Mouse (Mus musculus) CH12.LX (cell line): ENCODE results near the gene Fcer2a. TPM values are rescaled to one million over a fixed set of nuclear protein-coding genes. Genes with fewer than 3 reads are reported as not detected.

Source experiments
- DNase-seq: peaks from one replicate; pipeline ENCODE4 v3.0.0-alpha.2; 2013; ENCODE audit errors: extremely low read depth
- H3K27ac ChIP-seq: 2 replicates; pipeline ENCODE4 v1.5.1; 2012; ENCODE audit warnings: low read depth, mild to moderate bottlenecking, control low read depth, moderate library complexity; ENCODE audit not compliant: insufficient read depth
- H3K27me3 ChIP-seq: replicated peaks from 2 replicates; pipeline ENCODE3; 2012; ENCODE audit warnings: inconsistent platforms
- H3K36me3 ChIP-seq, 2 experiments: replicated peaks in 1 of 2; 2 replicates each; pipeline versions ENCODE3 to v1.6.1; 2012; ENCODE audit warnings: inconsistent platforms in 1 of 2, low read length in 1 of 2, mild to moderate bottlenecking in 1 of 2, mixed read lengths in 1 of 2, moderate library complexity in 1 of 2; ENCODE audit not compliant: control insufficient read depth in 1 of 2, insufficient read depth in 1 of 2
- H3K4me1 ChIP-seq, 2 experiments: 2 replicates each; pipeline ENCODE4 v1.6.1; 2012; ENCODE audit warnings: inconsistent platforms in 1 of 2, moderate library complexity in 1 of 2; ENCODE audit not compliant: insufficient read depth in 2 of 2, control insufficient read depth in 1 of 2
- H3K4me2 ChIP-seq: 2 replicates; pipeline ENCODE4 v1.6.1; 2012; ENCODE audit warnings: low read depth, mild to moderate bottlenecking, control low read depth; ENCODE audit not compliant: poor library complexity, insufficient read depth, severe bottlenecking
- H3K4me3 ChIP-seq, 3 experiments: fragments of 150-350 bp in 1 of 3; sonication (generic) in 1 of 3; replicated peaks in 1 of 3; 2 replicates each; pipeline versions ENCODE3 to v1.5.1; 2011 to 2012; ENCODE audit warnings: low read depth in 2 of 3, low read length in 2 of 3, mild to moderate bottlenecking in 2 of 3, moderate library complexity in 2 of 3, control low read depth in 1 of 3, improper control_type of control experiment in 1 of 3, inconsistent platforms in 1 of 3, mixed read lengths in 1 of 3; ENCODE audit not compliant: poor library complexity in 1 of 3
- H3K79me2 ChIP-seq: replicated peaks from 2 replicates; pipeline ENCODE4 v1.6.1; 2012; ENCODE audit warnings: mild to moderate bottlenecking, moderate library complexity; ENCODE audit not compliant: control insufficient read depth, poor library complexity, insufficient read depth, severe bottlenecking; ENCODE audit errors: extremely low read depth
- H3K9ac ChIP-seq: 2 replicates; pipeline ENCODE4 v1.6.1; 2012; ENCODE audit warnings: low read depth, mild to moderate bottlenecking, control low read depth, moderate library complexity; ENCODE audit not compliant: insufficient read depth
- H3K9me3 ChIP-seq: replicated peaks from 2 replicates; pipeline ENCODE3; 2012; ENCODE audit warnings: low read length, inconsistent platforms, mixed read lengths
- CHD2 ChIP-seq: IDR thresholded peaks from 2 replicates; pipeline ENCODE4 v1.6.1; 2011; ENCODE audit warnings: low read length, improper control_type of control experiment
- E2F4 ChIP-seq: IDR thresholded peaks from 2 replicates; pipeline ENCODE4 v1.6.1; 2011; ENCODE audit warnings: low read depth, low read length, improper control_type of control experiment; ENCODE audit not compliant: insufficient replicate concordance
- ELF1 ChIP-seq: IDR thresholded peaks from 2 replicates; pipeline ENCODE4 v1.6.1; 2014; ENCODE audit warnings: low read depth, mild to moderate bottlenecking, inconsistent platforms, low read length, improper control_type of control experiment
- GABPA ChIP-seq: IDR thresholded peaks from 2 replicates; pipeline ENCODE4 v1.6.1; 2012; ENCODE audit warnings: low read depth, low read length, improper control_type of control experiment, inconsistent platforms; ENCODE audit not compliant: insufficient replicate concordance
- HCFC1 ChIP-seq: IDR thresholded peaks from 2 replicates; pipeline ENCODE4 v1.6.1; 2012; ENCODE audit warnings: low read depth, mild to moderate bottlenecking, inconsistent platforms, low read length, improper control_type of control experiment
- IRF4 ChIP-seq: IDR thresholded peaks from 2 replicates; pipeline ENCODE4 v1.6.1; 2014; ENCODE audit warnings: low read depth, mild to moderate bottlenecking, inconsistent platforms, low read length, improper control_type of control experiment
- JUN ChIP-seq: IDR thresholded peaks from 2 replicates; pipeline ENCODE4 v1.6.1; 2011; ENCODE audit warnings: low read depth, mild to moderate bottlenecking, low read length, improper control_type of control experiment, moderate library complexity; ENCODE audit not compliant: insufficient read depth
- JUND ChIP-seq: conservative IDR thresholded peaks from 2 replicates; pipeline ENCODE4 v1.6.1; 2011; ENCODE audit warnings: low read depth, low read length, improper control_type of control experiment
- KAT2A ChIP-seq: IDR thresholded peaks from 2 replicates; pipeline ENCODE4 v1.6.1; 2012; ENCODE audit warnings: low read length, improper control_type of control experiment, inconsistent platforms; ENCODE audit not compliant: insufficient replicate concordance
- MAX ChIP-seq: IDR thresholded peaks from 2 replicates; pipeline ENCODE4 v1.6.1; 2011; ENCODE audit warnings: low read length, improper control_type of control experiment
- MEF2A ChIP-seq: IDR thresholded peaks from 2 replicates; pipeline ENCODE4 v1.6.1; 2014; ENCODE audit warnings: low read depth, mild to moderate bottlenecking, inconsistent platforms, low read length, improper control_type of control experiment, borderline replicate concordance
- MXI1 ChIP-seq: IDR thresholded peaks from 2 replicates; pipeline ENCODE4 v1.6.1; 2011; ENCODE audit warnings: mild to moderate bottlenecking, low read depth, low read length, improper control_type of control experiment
- MYC ChIP-seq: IDR thresholded peaks from 2 replicates; pipeline ENCODE4 v1.6.1; 2011; ENCODE audit warnings: low read depth, mild to moderate bottlenecking, improper control_type of control experiment, low read length
- POLR2A ChIP-seq: IDR thresholded peaks from 2 replicates; pipeline ENCODE4 v1.6.1; 2011; ENCODE audit warnings: low read depth, mild to moderate bottlenecking, improper control_type of control experiment, low read length
- RCOR1 ChIP-seq: conservative IDR thresholded peaks from 2 replicates; pipeline ENCODE4 v1.6.1; 2012; ENCODE audit warnings: low read depth, mild to moderate bottlenecking, inconsistent platforms, low read length, improper control_type of control experiment
- SMC3 ChIP-seq: IDR thresholded peaks from 2 replicates; pipeline ENCODE4 v1.6.1; 2011; ENCODE audit warnings: low read depth, low read length, improper control_type of control experiment
- TBP ChIP-seq: conservative IDR thresholded peaks from 2 replicates; pipeline ENCODE4 v1.6.1; 2011; ENCODE audit warnings: low read depth, low read length, improper control_type of control experiment
- TCF12 ChIP-seq: IDR thresholded peaks from 2 replicates; pipeline ENCODE4 v1.6.1; 2014; ENCODE audit warnings: low read depth, mild to moderate bottlenecking, inconsistent platforms, low read length, improper control_type of control experiment
- UBTF ChIP-seq: IDR thresholded peaks from 2 replicates; pipeline ENCODE4 v1.6.1; 2012; ENCODE audit warnings: low read depth, mild to moderate bottlenecking, inconsistent platforms, low read length, improper control_type of control experiment, moderate library complexity
- ZNF384 ChIP-seq: IDR thresholded peaks from 2 replicates; pipeline ENCODE4 v1.6.1; 2012; ENCODE audit warnings: low read depth, low read length, improper control_type of control experiment, inconsistent platforms
- dilution Hi-C: fragments of 300-500 bp; cut with MboI; formaldehyde crosslinking; loops from 2 replicates; pipeline ENCODE4 v1.14.3; 2020; ENCODE audit warnings: low sequenced_read_pairs; ENCODE audit not compliant: extremely low pct_unique_long_range_greater_than_20kb, extremely low pct_ligation_motif_present
- in situ Hi-C: fragments of 300-500 bp; cut with MboI; formaldehyde crosslinking; loops from 3 replicates; pipeline ENCODE4 v1.14.3; 2019; ENCODE audit warnings: low sequenced_read_pairs, low pct_ligation_motif_present, low pct_unique_long_range_greater_than_20kb, mixed read lengths
- polyA plus RNA-seq: library from polyadenylated mRNA; unstranded; fragments of >175 nt; gene quantifications from 2 replicates; pipeline ENCODE4 v1.2.1, GENCODE M21; 2012; ENCODE audit warnings: low read depth; ENCODE audit not compliant: insufficient read length
- total RNA-seq, 2 experiments: library from RNA; depleted of rRNA; stranded (reverse); fragments of 300-350 nt in 1 of 2; fragments of >200 nt in 1 of 2; gene quantifications; 2 replicates each; pipeline ENCODE4 v1.2.3; 2012 to 2014

Fcer2a gene
- 0.71 and 1.5 TPM in 2 replicates for total RNA-seq (2012; rRNA removed)
- total RNA-seq (2014; rRNA removed) = 2.9 and 3.7 TPM in 2 replicates
- 13.7 and 15.6 TPM in 2 replicates for polyA plus RNA-seq

DNA sequence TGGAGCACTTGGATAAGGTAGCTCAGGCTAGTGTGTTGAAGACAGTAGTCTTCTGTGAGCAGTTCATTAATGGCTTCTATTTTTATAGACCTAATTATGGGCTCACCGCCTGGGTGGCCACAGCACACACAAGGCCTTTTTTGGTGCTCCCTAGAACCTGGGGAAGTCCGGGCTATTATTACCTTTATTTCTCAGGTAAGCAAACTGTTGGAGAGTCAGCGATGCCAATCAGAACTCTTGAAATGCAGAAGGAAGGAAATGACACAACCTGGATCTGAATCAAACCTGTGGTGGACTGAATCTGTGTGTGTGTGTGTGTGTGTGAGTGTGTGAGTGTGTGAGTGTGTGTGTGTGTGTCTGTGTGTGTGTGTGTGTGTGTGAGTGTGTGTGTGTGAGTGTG is at the start of gene Fcer2a:
TSS of gene Fcer2a (minus strand) at position 55 of the 400 bp plus-strand sequence.
- dilution Hi-C loops = no loop called here
- Histone ChIP-seq H3K9me3 (no peaks in the 10 kb centered on the region), H3K4me3 (peak within 1 kb of the TSS in 2 of 3 experiments; percentile 8 to 31)

DNA sequence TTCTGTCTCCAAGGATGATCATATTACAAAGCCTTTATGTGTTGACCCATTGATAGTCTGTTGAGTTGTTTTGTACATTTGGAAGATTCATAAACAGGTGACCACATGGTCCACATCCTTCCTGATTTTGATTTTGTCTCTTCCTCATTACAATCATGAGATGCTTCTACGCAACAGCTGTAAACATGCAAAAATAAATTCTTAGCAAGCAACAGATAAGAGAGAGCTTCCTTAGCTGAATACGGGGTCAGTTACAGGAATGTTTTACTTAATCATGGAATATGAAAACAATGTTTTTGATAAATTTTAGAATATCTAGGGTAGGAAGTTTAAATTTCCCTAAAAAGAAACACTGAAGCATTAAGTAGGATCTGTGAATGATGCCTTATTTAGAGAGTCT is 43.0 kb upstream of the Fcer2a start:
- no peak overlapping the region for H3K4me2 ChIP-seq
- no peak overlapping the region for H3K4me3 ChIP-seq
- dilution Hi-C loops = no loop called here
- H3K79me2 ChIP-seq = no peaks in the 10 kb centered on the region
- no peaks in the 10 kb centered on the region for H3K36me3 ChIP-seq
- peaks cover 16% of the 10 kb centered on the region for H3K27me3 ChIP-seq
- no peaks in the 10 kb centered on the region for H3K9me3 ChIP-seq
- no peaks in the 10 kb centered on the region for H3K4me1 ChIP-seq
- H3K9ac ChIP-seq = no peak overlapping the region
- no peak for TF ChIP-seq MAX
- no peak for TF ChIP-seq JUND
- TF ChIP-seq UBTF = no peak
- TF ChIP-seq HCFC1 = no peak
- TF ChIP-seq JUN = no peak
- TF ChIP-seq TCF12 = no peak
- no peak for TF ChIP-seq E2F4
- TF ChIP-seq GABPA = no peak
- no peak for TF ChIP-seq ELF1
- TF ChIP-seq POLR2A = no peak
- H3K27ac ChIP-seq = no peak overlapping the region
- in situ Hi-C loops = no loop called here
- no peak for DNase-seq

More for the DNA sequence above, at the start of gene Fcer2a:
- Histone ChIP-seq H3K27ac (no peak within 1 kb of the TSS), H3K27me3 (no peaks in the 10 kb centered on the region), H3K4me1 (peaks cover 3 to 21% of the 10 kb centered on the region in 2 experiments), H3K79me2 (no peaks in the 10 kb centered on the region), H3K36me3 (peaks cover 0 to 4% of the 10 kb centered on the region in 2 experiments), H3K4me2 (no peak within 1 kb of the TSS; the same call in 1 of the 2 replicates), H3K9ac (no peak within 1 kb of the TSS)
- no peak for TF ChIP-seq MYC
- no peak for TF ChIP-seq POLR2A
- no peak for TF ChIP-seq RCOR1
- peak; percentile 44; the same call in 1 of the 2 replicates for TF ChIP-seq MEF2A
- TF ChIP-seq TCF12 = no peak
- TF ChIP-seq KAT2A = no peak
- no peak for DNase-seq
- in situ Hi-C loops = no loop called here

DNA sequence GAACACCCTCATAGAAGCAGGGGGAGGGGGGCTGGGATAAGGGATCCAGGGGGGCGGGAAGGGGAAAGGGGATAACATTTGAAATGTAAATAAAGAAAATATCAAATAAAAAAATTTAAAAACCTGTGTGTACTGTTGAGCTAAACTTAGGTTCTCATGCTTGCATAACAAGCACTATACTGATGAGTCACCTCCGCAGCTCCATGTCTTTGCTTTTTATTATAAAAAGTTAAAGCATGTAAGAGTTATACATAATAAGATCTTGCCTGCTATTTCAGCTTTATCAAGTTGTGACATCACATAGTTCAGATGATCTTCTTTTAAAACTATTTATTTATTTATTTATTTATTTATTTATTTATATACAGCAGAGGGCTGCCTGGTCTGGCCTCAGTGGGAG is 41.6 kb upstream of the Fcer2a start:
- in situ Hi-C loops = no loop called here
- no peak for DNase-seq
- Histone ChIP-seq H3K4me3 (no peak overlapping the region), H3K4me2 (no peak overlapping the region), H3K4me1 (no peaks in the 10 kb centered on the region), H3K9me3 (no peaks in the 10 kb centered on the region), H3K9ac (no peak overlapping the region), H3K27me3 (peaks cover 16% of the 10 kb centered on the region), H3K79me2 (no peaks in the 10 kb centered on the region), H3K27ac (no peak overlapping the region), H3K36me3 (no peaks in the 10 kb centered on the region)
- TF ChIP-seq ZNF384 (no peak), IRF4 (no peak), MXI1 (no peak), CHD2 (no peak), KAT2A (no peak), TBP (no peak), SMC3 (no peak)
- dilution Hi-C loops = no loop called here
